Mouse (Mus musculus) heart, postnatal 25 days (tissue): ENCODE measurements around the gene Syngr1. TPM values are rescaled to one million over a fixed set of nuclear protein-coding genes. Genes with fewer than 3 reads are reported as not detected.
A peak's percentile ranks its signal among the peaks of the same experiment; 100 is the strongest.

ENCODE experiments used
- DNase-seq: peaks from one replicate; pipeline ENCODE4 v3.0.0; 2022; ENCODE audit warnings: low spot score
- intact Hi-C: fragments of 180-260 bp; cut with DNase I; formaldehyde crosslinking; loops from one replicate; pipeline ENCODE4 v1.15.1; 2025
- total RNA-seq, 2 experiments: library from RNA; stranded (reverse); gene quantifications; 2 replicates each; pipeline ENCODE4 v1.2.3; 2021

Gene Syngr1
- total RNA-seq, 2 experiments from 2014 or later = 77.5 to 92.2 TPM

DNA sequence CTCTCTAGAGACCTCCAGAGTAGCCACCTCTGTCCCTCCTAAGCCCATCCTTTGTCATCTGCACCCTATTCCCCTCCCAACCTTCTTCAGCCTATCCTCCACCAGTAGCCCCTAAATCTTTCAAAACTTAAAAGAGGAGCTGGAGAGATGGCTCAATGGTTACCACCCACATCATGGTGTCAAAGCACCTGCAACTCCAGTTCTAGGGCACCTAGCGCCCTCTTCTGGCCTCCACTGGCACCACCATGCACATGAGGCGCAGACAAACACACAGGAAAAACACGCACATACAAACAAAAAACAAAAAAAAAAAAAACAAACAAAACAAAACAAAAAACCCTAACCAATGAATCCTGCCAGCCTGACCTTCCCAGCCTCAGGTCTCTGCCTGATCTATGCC, 24.6 kb upstream of the Syngr1 start:
- intact Hi-C loops = no loop called here
- DNase-seq = no peak

DNA sequence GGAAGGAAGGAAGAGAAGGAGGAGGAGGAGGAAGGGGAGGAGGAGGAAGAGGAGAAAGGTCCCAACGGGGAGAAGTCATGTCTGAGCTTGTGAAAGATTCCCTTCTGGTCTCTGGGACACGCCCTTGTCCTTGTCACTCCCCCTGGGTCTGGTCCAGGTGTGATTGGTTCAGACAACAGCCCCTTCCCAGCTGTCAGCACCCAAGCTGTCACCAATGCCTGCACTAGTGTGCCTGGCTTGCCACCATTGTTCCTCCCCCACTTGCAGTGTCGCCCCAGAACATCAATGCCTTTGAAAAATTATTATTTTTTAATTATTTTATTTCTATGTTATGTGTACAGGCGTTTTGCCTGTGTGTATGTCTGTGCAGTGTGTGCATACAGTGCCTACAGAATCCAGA, 22.0 kb upstream of the Syngr1 start:
- no peak for DNase-seq
- intact Hi-C loops = no loop called here

- DNase-seq = no peak
- intact Hi-C loops = loop anchor here (5.0 kb wide), 2 partner anchors 58 to 238 kb away; partner anchors contain the start of genes Cbx6, Npcd and Pdgfb
Observed at GRCm38 (mm10) chr15:80070095-80070644, 21.0 kb upstream of the Syngr1 start.

GRCm38 (mm10) chr15:80071951-80072437, 19.1 kb upstream of the Syngr1 start:
- intact Hi-C loops = loop anchor here (5.0 kb wide), 2 partner anchors 60 to 240 kb away; partner anchors contain the start of genes Cbx6, Npcd and Pdgfb

DNA sequence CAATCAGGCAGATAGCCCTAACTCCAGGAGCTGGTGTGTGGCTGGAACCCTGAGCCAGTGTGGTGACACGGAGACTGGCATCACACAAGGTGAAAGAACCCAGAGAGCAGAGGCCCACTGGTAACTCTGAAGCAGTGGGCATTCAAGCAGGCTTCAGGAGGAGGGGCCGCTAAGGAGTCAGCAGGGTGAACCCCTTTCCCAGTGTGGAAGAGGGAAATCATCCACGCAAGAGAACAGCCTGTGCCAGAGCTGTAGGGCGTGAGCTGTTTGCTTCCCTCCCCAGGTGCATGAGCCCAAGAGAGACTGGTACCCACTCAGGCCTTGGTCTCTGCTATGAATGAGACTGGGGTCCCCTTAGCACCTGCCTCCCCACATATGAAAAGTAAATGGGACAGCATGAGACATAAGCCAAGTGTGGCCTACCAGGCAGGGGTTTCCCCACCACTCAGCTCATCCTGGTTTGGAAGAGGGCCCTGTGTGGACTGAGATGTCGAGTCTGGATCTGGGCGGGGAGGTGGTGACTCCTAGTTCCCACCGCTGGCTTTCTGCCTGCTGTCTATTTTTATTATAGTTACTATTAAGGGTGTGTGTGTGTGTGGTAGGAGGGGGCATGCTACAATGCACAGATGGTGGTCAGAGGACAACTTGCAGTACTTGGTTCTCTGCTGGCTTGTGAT, 18.4 kb upstream of the Syngr1 start:
- no peak for DNase-seq
- intact Hi-C loops = loop anchor here (5.0 kb wide), 2 partner anchors 60 to 240 kb away; partner anchors contain the start of genes Cbx6, Npcd and Pdgfb

More at GRCm38 (mm10) chr15:80071951-80072437, 19.1 kb upstream of the Syngr1 start:
- peak; percentile 54 for DNase-seq

DNA sequence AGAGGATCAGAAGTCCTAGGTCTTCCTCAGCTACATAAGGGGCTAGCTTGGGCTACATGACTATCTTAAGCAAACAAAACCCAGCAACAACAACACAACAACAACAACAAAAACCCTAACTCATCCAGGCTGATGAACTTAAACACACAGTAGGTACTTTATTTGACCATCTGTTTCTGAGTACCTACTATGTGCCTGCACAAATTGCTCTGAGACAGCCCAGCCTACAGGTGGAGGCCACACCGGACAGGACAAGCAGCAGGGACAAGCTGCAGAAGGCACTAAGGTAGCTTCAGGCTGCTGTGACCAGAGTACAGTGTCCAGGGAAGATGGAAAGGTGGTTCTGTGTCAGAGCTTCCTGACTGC, 17.9 kb upstream of the Syngr1 start:
- no peak for DNase-seq
- intact Hi-C loops = loop anchor here (5.0 kb wide), 2 partner anchors 61 to 241 kb away; partner anchors contain the start of genes Cbx6, Npcd and Pdgfb

GRCm38 (mm10) chr15:80074663-80075373, 16.3 kb upstream of the Syngr1 start:
- no peak for DNase-seq
- intact Hi-C loops = loop anchor here (5.0 kb wide), 2 partner anchors 63 to 243 kb away; partner anchors contain the start of genes Cbx6, Npcd and Pdgfb

DNA sequence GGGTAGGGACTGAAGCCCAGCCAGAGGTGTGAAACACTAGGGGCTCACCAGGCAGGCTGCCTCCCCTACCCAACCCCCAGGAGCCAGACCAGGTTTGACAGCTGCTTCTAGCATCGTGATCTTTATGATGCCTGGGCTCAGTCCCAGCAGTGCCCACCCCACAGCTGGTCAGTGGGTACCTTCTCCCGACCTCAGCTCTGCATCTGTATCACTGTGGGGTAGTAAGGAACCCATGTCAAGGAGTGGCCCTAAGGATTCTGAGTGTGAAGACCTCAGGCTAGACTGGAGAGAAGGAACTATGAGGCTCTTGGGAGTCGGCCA, 15.8 kb upstream of the Syngr1 start:
- intact Hi-C loops = no loop called here
- no peak for DNase-seq

DNA sequence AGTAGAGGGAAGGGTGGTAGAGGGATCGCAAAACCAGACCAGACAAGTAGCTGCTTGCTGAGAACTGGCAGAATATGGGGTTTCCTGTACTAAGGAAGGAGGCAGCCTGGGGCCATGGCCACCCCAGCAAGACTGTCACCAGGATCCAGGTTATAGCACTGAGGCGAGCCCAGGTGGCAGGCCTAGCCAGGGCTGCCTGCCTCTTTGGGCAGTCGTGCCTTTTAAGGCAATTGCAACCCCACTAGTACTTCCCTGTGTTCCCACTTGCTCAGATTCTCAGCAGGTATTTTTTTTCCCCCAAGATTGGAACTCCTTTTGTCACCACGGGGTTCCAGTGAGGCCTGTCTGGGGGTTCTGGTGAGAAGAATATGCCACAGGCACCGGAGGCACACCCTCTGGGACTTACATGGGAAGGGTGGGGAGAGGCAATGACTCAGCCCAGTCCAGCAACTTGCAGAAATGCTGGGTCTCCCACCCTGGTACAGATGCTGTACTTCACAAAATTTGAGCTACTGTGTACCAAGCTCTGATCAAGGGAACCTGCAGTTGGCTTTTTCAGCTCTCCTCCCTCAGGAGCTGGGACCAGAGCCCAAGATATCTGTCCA, 15.3 kb upstream of the Syngr1 start:
- DNase-seq = no peak
- intact Hi-C loops = loop anchor here (1.0 kb wide), 1 partner anchor 130 kb away; no protein-coding TSS in a partner anchor

DNA sequence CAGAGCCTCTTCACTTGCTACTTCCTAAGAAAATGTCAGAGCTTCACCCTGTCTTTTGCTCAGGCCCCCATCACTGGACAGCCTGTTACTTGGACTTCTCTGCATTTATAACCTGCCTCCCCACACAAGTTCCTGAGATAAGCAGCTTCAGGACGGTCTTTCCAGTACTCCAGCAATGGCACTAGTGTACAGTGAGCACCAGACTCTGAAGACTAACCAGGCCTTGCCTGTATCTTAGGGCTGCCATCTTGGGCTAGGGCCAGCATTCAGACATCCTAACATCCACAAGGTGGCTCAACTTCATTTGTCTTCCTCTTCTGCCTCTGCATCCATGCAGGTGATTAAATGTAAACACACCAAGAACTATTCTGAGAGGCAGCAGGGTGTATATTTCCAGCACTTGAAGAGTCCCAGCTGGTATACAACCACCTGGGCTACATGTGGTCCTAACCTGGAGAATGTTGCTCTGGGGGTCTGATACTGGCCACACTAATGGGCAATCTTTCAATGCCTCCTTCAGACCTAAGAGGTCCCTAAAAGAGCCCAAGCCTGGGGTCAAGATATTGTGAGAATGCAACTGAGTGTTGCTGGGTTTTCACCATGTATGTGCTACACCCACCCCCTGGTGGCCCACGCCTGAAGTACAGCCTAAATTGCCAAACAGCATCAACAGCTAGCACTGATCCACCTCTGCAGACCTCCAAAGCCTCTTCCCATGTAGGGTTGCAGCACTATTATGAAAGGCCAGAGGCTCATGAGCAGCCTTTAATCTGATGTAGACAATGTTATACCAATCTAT, 14.6 kb upstream of the Syngr1 start:
- intact Hi-C loops = loop anchor here (1.0 kb wide), 1 partner anchor 130 kb away; no protein-coding TSS in a partner anchor

GRCm38 (mm10) chr15:80078058-80078814, 12.9 kb upstream of the Syngr1 start:
- no peak for DNase-seq
- intact Hi-C loops = no loop called here

More for the DNA sequence above, 14.6 kb upstream of the Syngr1 start:
- peak; percentile 40 for DNase-seq

DNA sequence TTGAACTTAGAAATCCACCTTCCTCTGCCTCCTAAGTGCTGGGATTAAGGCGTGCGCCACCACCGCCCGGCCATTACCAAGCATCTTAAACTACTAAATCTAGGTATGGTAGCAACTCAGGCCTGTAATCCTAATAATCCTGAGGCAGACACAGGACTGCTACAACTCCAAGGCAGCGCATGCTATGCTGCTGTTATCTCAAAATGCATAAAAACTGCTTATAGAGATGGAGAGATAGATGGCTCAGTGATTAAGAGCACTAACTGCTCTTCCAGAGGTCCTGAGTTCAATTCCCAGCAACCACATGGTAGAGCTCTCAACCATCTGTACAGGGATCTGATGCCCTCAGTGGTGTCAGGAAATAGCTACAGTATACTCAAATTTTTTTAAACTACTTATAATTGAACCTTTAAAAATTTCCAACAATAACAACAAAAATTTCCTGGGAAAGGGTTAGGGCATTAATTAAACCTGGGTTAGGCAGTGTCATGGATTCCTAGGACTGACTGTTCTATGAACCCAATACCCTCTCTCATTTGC, 11.9 kb upstream of the Syngr1 start:
- DNase-seq = no peak
- intact Hi-C loops = no loop called here

DNA sequence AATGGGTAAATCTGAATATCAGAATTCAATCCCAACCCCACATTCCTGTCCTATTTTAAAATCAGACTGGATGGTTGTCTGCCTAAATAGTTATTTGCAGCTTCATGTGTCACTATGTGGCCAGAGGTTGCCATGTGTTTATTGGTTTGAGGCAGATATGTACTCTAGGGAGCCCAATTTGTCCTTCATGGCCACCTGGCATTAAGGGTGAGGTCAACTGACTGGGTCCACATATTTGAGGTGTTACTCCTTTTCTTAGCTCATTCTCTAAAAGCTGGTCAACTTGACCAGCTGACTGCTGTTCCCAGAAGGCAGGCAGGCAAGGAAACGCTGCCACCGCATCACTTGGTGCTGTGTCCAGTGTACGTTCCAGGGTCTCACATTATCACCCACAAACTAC, 11.2 kb upstream of the Syngr1 start:
- DNase-seq = no peak
- intact Hi-C loops = loop anchor here (10.0 kb wide), 1 partner anchor 315 kb away; no protein-coding TSS in a partner anchor

DNA sequence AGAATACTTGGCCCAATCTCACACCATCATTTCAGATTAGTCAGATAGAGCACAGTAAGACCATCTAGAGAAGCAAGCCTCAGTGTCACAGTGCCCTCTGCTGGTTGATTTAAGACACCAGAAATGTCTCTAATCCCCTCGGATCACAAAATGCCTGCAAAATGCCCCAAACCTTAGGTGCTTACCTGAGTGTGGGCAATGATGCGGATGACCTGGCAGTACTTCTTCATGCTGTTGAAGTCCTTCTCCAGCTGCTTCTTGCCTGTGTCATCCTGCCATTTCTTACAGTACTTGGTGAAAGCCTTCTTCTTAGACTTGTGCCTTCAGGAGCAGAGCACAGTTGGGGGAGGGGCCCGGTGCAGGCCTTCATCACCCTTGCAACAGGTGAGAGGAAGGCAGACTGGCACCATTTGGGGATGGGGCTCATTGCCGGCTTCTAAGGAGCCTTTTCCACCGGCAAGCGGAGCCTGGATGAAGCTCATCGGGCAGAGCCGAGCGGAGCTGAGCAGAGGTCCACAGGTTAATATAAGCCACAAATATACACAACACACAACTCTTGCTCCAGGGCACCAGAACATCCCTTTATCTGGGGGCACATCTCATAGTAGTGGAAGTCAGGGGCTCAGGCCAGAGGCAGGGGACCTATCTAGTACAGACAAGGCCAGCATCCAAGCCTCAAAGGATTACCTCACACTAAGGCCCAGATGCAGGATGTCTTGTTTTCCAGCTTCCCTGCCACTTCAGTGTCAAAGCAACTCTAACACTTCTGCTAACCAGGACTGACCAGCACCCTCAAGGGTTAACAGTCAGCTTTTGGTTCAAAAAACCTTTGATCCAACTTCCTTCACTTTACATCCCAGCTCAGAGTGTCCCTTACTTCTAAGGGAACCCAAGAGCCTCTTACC, 10.2 kb upstream of the Syngr1 start:
- intact Hi-C loops = loop anchor here (10.0 kb wide), 1 partner anchor 316 kb away; no protein-coding TSS in a partner anchor
- no peak for DNase-seq

DNA sequence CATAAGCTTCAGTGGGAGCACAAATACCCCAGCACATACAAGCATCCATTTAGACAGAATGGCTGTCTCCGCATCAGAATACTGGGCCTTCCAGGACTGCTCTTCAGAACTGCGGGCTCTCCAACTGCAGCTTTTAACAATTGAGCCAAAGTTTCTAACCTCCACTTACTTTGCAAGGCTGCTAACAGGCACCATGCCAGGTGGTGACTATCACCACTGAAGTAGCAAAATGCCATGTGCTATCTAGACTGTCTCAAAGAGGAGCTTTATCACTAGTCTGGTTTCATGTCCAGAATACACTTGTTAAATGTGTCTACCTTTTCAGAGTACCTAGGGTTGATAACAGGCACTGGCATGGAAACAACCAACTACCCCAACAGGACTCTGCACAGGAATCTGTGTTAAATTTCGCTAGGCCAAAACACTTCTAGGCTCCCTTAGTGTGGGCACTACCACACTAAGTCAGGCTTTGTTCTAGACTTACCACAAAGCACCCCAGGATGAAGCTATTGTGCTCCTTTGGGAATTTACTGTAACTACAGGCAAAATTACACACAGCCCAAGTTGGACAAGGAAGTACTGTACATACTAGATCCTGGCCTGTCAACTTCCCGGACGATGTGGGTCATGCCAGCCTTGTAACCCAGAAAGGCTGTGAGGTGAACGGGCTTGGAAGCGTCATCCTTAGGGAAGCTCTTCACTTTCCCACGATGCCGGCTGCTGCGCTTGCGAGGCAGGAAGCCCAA, 9.2 kb upstream of the Syngr1 start:
- no peak for DNase-seq
- intact Hi-C loops = loop anchor here (10.0 kb wide), 1 partner anchor 317 kb away; no protein-coding TSS in a partner anchor

DNA sequence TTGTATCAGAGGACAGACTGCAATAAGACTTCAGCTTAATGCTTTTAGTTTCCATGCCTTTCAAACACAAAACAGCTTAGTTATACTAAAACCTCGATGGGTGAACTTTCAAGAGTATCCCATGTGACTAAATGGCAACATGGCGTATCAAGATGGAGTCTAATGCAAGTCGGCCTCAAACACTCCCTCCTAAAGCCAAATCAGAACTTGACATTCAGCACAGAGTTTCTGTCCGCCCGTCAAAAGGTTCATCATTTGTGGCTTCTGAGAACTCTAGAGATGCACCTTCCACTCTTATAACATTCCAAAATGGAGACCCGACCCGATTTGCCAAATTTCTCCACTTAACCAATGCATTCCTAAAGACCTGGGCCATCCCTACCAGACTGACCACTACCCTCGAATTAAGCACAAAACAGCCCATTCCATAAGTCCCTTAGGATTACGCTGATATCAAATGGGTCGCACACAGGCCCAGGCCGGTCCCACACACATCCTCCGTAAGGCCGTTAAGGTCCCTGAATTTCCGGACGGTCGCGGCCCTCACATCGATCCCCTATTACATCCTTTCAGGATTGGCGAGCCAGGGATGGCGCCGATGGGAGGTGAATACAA, 8.4 kb upstream of the Syngr1 start:
- intact Hi-C loops = loop anchor here (10.0 kb wide), 1 partner anchor 318 kb away; no protein-coding TSS in a partner anchor
- no peak for DNase-seq
